8 mouse cellular contexts compared by ENCODE assay signal in genomic region chr9:44881221-44881871, GRCm38 (mm10). TPM values are rescaled to one million over a fixed set of nuclear protein-coding genes. Genes with fewer than 3 reads are reported as not detected.
A peak's percentile ranks its signal among the peaks of the same experiment; 100 is the strongest.
DNase-seq lines count a peak whose midpoint lies in the region; ATAC-seq lines count a peak whose summit lies in the region.

Kmt2a (minus strand) TSS chr9:44881296.

- H3K9ac ChIP-seq in hindbrain, embryonic 15.5 days, result peak within 1 kb of the TSS; percentile 99

- ATAC-seq in hindbrain, embryonic 15.5 days (ENCODE audit: low FRiP score, low read depth), result peak; percentile 66

- H3K79me2 ChIP-seq in macrophage (ENCODE audit: inconsistent target), result peaks cover 44% of the 10 kb centered on the region

- no peaks in the 10 kb centered on the region for H3K36me3 ChIP-seq in hindbrain, embryonic 15.5 days
- H3K36me3 ChIP-seq in macrophage (ENCODE audit: inconsistent target), result no peaks in the 10 kb centered on the region

- DNase-seq in T-cell, adult 2 months (ENCODE audit: low spot score), result peak; percentile 94
- DNase-seq in cerebellum, postnatal 36 days, result peak; percentile 99
- DNase-seq in frontal cortex, postnatal 36 days (ENCODE audit: low spot score in 2 of 2), result peak; percentile 97 to 99
- DNase-seq in left cerebral cortex, adult 18-20 months (ENCODE audit: low spot score in 2 of 2), result peak; percentile 97 to 98
- DNase-seq in right cerebral cortex, adult 18-20 months, result peak; percentile 98
- peak; percentile 96 for DNase-seq in urinary bladder, postnatal 10 days (ENCODE audit: low spot score)

- no peaks in the 10 kb centered on the region for H3K27me3 ChIP-seq in hindbrain, embryonic 15.5 days

- H3K4me3 ChIP-seq in hindbrain, embryonic 15.5 days, result peak within 1 kb of the TSS; percentile 92
- peak within 1 kb of the TSS; percentile 94 for H3K4me3 ChIP-seq in macrophage (ENCODE audit: inconsistent target)

- H3K27ac ChIP-seq in hindbrain, embryonic 15.5 days (replicated peaks), result peak within 1 kb of the TSS; percentile 100
- H3K27ac ChIP-seq in macrophage, result peak within 1 kb of the TSS; percentile 85

- under 1% methylated on average over 48 of the region's 71 CpGs for WGBS in hindbrain, embryonic 15.5 days
- 1% methylated on average over 39 of the region's 71 CpGs for WGBS in macrophage (ENCODE audit: missing documents)

- H3K9me3 ChIP-seq in hindbrain, embryonic 15.5 days, result no peaks in the 10 kb centered on the region

- H3K4me1 ChIP-seq in hindbrain, embryonic 15.5 days (replicated peaks), result peaks cover 42% of the 10 kb centered on the region

- peak within 1 kb of the TSS; percentile 92 for H3K4me2 ChIP-seq in hindbrain, embryonic 15.5 days

RNA-seq across cellular contexts. Expression of gene Kmt2a, which starts in this region (rescaled TPM):
- 23.2 and 25.9 TPM in 2 replicates for polyA plus RNA-seq in hindbrain, embryonic 15.5 days (2015; fragmentation: Nextera tagmentation; extraction: Ambion mirVana)
- 10 to 100 TPM; 84.1 to 88.1 TPM for total RNA-seq in left cerebral cortex, adult 18-20 months (2021)
- 100 to 1,000 TPM in 25 of 26 experiments, 10 to 100 TPM in 1; 81.2 to 493 (median 210) TPM for total RNA-seq in macrophage (2018; cell fraction: chromatin; rRNA removed)
- total RNA-seq in macrophage (2018; cell fraction: cytosol; rRNA removed), result 10 to 100 TPM; 13.6 to 31.3 (median 21.3) TPM
- 100 to 1,000 TPM in 8 of 26 experiments, 10 to 100 TPM in 18; 47.2 to 225 (median 82.2) TPM for total RNA-seq in macrophage (2018; cell fraction: nucleus; rRNA removed)
- polyA plus RNA-seq in macrophage (2018), result 8.0 to 17.8 TPM (median 11.8 TPM) in 3 replicates

Comparison
In these comparisons a context has a peak if more than half of its experiments do, and no peak if none do; other contexts are left out.
1. Peak in every context shown above with its lines: DNase-seq, ATAC-seq, H3K4me3 ChIP-seq and H3K27ac ChIP-seq.